ENCODE assay signal across 19 mouse cellular contexts in genomic region chr14:33225235-33225634, GRCm38 (mm10). TPM values are rescaled to one million over a fixed set of nuclear protein-coding genes. Genes with fewer than 3 reads are reported as not detected.
DNase-seq lines count a peak whose midpoint lies in the region; ATAC-seq and TF ChIP-seq lines count a peak whose summit lies in the region.
"Had no signal": no experiment of that assay in that cellular context is flagged by ENCODE, and none has a peak within 500 bp of the region (broad histone marks: within the 10 kb centered on the region; RNA-seq: fewer than 3 reads in every experiment).

No protein-coding gene starts in this region.

- in situ Hi-C loops in CH12.LX (cut with MboI; ENCODE audit: low pct_ligation_motif_present, low pct_unique_long_range_greater_than_20kb, low sequenced_read_pairs), result no loop called here

- no peak for TF ChIP-seq POLR2A in CH12.LX (IDR thresholded peaks at IDR 0.05; ENCODE audit: low read depth, low read length)

- TF ChIP-seq EP300 in CH12.LX (IDR thresholded peaks at IDR 0.05; ENCODE audit: low read length), result no peak

- H3K4me2 ChIP-seq in CH12.LX (ENCODE audit: insufficient read depth, low read depth, poor library complexity, severe bottlenecking), result no peak overlapping the region

- peaks cover 7 to 11% of the 10 kb centered on the region in 2 experiments for H3K4me1 ChIP-seq in CH12.LX (ENCODE audit: control insufficient read depth in 1 of 2, insufficient read depth in 2 of 2)

- H3K27ac ChIP-seq in CH12.LX (ENCODE audit: insufficient read depth, low read depth), result no peak overlapping the region

- no peak for ATAC-seq in megakaryocyte progenitor cell, adult 5-6 weeks (replicated peaks; ENCODE audit: poor library complexity)
- ATAC-seq: activated CD4-positive, CD25-positive, alpha-beta regulatory T cell, adult 4 months; CD4-positive, CD25-positive, alpha-beta regulatory T cell, adult 4 months; Patski had no signal

- TF ChIP-seq RAD21 in CH12.LX (IDR thresholded peaks at IDR 0.05; ENCODE audit: low read depth, low read length), result no peak

- H3K4me3 ChIP-seq in CH12.LX (replicated peaks in 1 of 3; ENCODE audit: low read depth in 2 of 3, low read length in 2 of 3, poor library complexity in 1 of 3), result no peak overlapping the region

- H3K9me3 ChIP-seq in CH12.LX (replicated peaks; ENCODE audit: low read length), result no peaks in the 10 kb centered on the region

- no peaks in the 10 kb centered on the region for H3K79me2 ChIP-seq in CH12.LX (replicated peaks; ENCODE audit: control insufficient read depth, extremely low read depth, insufficient read depth, poor library complexity, severe bottlenecking)

- dilution Hi-C loops in CH12.LX (cut with MboI; ENCODE audit: extremely low pct_ligation_motif_present, extremely low pct_unique_long_range_greater_than_20kb, low sequenced_read_pairs), result no loop called here

- H3K9ac ChIP-seq in CH12.LX (ENCODE audit: insufficient read depth, low read depth), result no peak overlapping the region

- no peaks in the 10 kb centered on the region for H3K36me3 ChIP-seq in CH12.LX (replicated peaks in 1 of 2; ENCODE audit: control insufficient read depth in 1 of 2, insufficient read depth in 1 of 2, low read length in 1 of 2)
- H3K36me3 ChIP-seq: G1E had no signal

- peaks cover 8% of the 10 kb centered on the region for H3K27me3 ChIP-seq in CH12.LX (replicated peaks)
- H3K27me3 ChIP-seq: Patski had no signal

- DNase-seq in CH12.LX (ENCODE audit: extremely low read depth), result no peak
- DNase-seq: adrenal gland, adult 2 months; adrenal gland, adult 8-10 months; adrenal gland, postnatal 10 days; adrenal gland, postnatal 14 days; adrenal gland, postnatal 25 days; adrenal gland, postnatal 36 days; B cell, adult 2 months; cerebellum, adult 11 months; cerebellum, adult 11-12 months; cerebellum, adult 18-20 months; cerebellum, adult 2 months; cerebellum, adult 8-10 months had no signal

- TF ChIP-seq CTCF in CH12.LX (conservative IDR thresholded peaks at IDR 0.05 in 1 of 2, IDR thresholded peaks at IDR 0.05 in 1 of 2; ENCODE audit: low read depth in 2 of 2, low read length in 2 of 2), result no peak

TF ChIP-seq in CH12.LX, 34 proteins besides CTCF, POLR2A, EP300 and RAD21:
- TF ChIP-seq SMC3 (IDR thresholded peaks at IDR 0.05; ENCODE audit: low read depth, low read length) (no peak), POLR2AphosphoS2 (IDR thresholded peaks at IDR 0.05; ENCODE audit: low read depth, low read length) (no peak), ZKSCAN1 (IDR thresholded peaks at IDR 0.05; ENCODE audit: borderline replicate concordance, low read depth, low read length) (no peak), SIN3A (IDR thresholded peaks at IDR 0.05; ENCODE audit: low read length) (no peak), JUN (IDR thresholded peaks at IDR 0.05; ENCODE audit: insufficient read depth, low read depth, low read length) (peak; percentile 53), CHD1 (IDR thresholded peaks at IDR 0.05; ENCODE audit: low read depth, low read length) (no peak), KAT2A (IDR thresholded peaks at IDR 0.05; ENCODE audit: insufficient replicate concordance, low read length) (no peak), TBP (conservative IDR thresholded peaks at IDR 0.05; ENCODE audit: low read depth, low read length) (no peak), JUND (conservative IDR thresholded peaks at IDR 0.05; ENCODE audit: low read depth, low read length) (peak; percentile 38; the same call in 1 of the 2 replicates), PAX5 (IDR thresholded peaks at IDR 0.05; ENCODE audit: low read length) (no peak), ZNF384 (IDR thresholded peaks at IDR 0.05; ENCODE audit: low read depth, low read length) (peak; percentile 91), GABPA (IDR thresholded peaks at IDR 0.05; ENCODE audit: insufficient replicate concordance, low read depth, low read length) (no peak), NELFE (IDR thresholded peaks at IDR 0.05; ENCODE audit: low read depth, low read length) (no peak), ZMIZ1 (IDR thresholded peaks at IDR 0.05; ENCODE audit: low read depth, low read length) (no peak)

RNA-seq across cellular contexts. Expression of gene Arhgap22, which starts 11.4 kb away (rescaled TPM):
- total RNA-seq in CH12.LX (2012; rRNA removed) (0.17 and 0.42 TPM in 2 replicates), CH12.LX (2014; rRNA removed) (0.12 and 0.39 TPM in 2 replicates)
- 0.29 TPM in 1 of 2 replicates, not detected in the other for polyA plus RNA-seq in CH12.LX (2012; ENCODE audit: insufficient read length, low read depth)
- total RNA-seq in megakaryocyte progenitor cell, adult 5-6 weeks (2015), result 0.22 and 0.35 TPM in 2 replicates
- total RNA-seq in megakaryocyte progenitor cell, adult 5-6 weeks (2017), result 0.57 and 1.4 TPM in 2 replicates
- total RNA-seq: MEL had no signal
- polyA plus RNA-seq: CD4-positive, CD25-positive, alpha-beta regulatory T cell, adult 4 months; G1E had no signal

RNA-seq across cellular contexts. Expression of gene Wdfy4, which starts 39.9 kb away (rescaled TPM):
- 140 and 146 TPM in 2 replicates for total RNA-seq in CH12.LX (2012; rRNA removed)
- 54.0 and 56.0 TPM in 2 replicates for total RNA-seq in CH12.LX (2014; rRNA removed)
- 102 and 115 TPM in 2 replicates for polyA plus RNA-seq in CH12.LX (2012; ENCODE audit: insufficient read length, low read depth)
- 32.7 and 38.3 TPM in 2 replicates for total RNA-seq in megakaryocyte progenitor cell, adult 5-6 weeks (2015)
- total RNA-seq in megakaryocyte progenitor cell, adult 5-6 weeks (2017), result 42.8 and 51.9 TPM in 2 replicates
- total RNA-seq: G1E had no signal
- polyA plus RNA-seq: Patski had no signal
